Mouse (Mus musculus) left cerebral cortex, adult 2 months (tissue): ENCODE measurements around the gene Cd160. TPM values are rescaled to one million over a fixed set of nuclear protein-coding genes. Genes with fewer than 3 reads are reported as not detected.

Experiments
- DNase-seq, 2 experiments: peaks; one replicate each; pipeline ENCODE4 v3.0.0; 2021 to 2022; ENCODE audit warnings: low spot score in 2 of 2, mixed read lengths in 1 of 2; ENCODE audit errors: extremely low spot score in 1 of 2
- H3K27ac ChIP-seq: fragments of 200-600 bp; 2 replicates; pipeline ENCODE4 v1.8.1; 2022
- H3K4me3 ChIP-seq: fragments of 200-600 bp; 2 replicates; pipeline ENCODE4 v1.8.1; 2022
- CTCF ChIP-seq: fragments of 200-600 bp; IDR thresholded peaks from 2 replicates; pipeline ENCODE4 v1.8.1; 2022; ENCODE audit warnings: antibody characterized with exemption, mild to moderate bottlenecking, moderate library complexity
- intact Hi-C: fragments of 180-260 bp; cut with DNase I; formaldehyde crosslinking; loops from one replicate; pipeline ENCODE4 v1.15.1; 2025
- total RNA-seq, 2 experiments: library from RNA; stranded (reverse); gene quantifications; 2 replicates each; pipeline ENCODE4 v1.2.3; 2021

Cd160 gene
- total RNA-seq, 2 experiments from 2014 or later, result not detected

DNA sequence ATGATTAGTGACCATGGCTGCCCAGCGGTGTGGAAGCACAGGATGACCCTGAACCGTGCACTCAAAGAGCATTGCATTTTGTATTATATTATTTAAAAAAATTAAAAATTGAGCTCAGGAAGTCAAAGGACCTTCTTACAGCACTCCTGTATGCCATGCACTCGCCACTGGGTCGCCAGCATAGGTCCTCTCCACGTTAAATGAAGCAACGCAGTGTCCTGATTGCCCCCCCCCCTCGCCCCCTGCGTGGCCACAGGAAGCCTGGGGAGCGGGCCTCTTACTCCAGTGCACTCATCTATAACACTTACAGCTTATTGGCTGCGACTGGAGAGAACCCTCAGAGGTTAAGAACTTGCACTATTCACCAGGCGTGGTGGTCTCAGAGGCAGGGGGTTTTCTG, 3.9 kb downstream of the Cd160 start:
- no peak for TF ChIP-seq CTCF
- intact Hi-C loops, result no loop called here
- no peak overlapping the region for H3K4me3 ChIP-seq

GRCm38 (mm10) chr3:96824614-96825013, 4.5 kb downstream of the Cd160 start:
- TF ChIP-seq CTCF, result no peak
- H3K27ac ChIP-seq, result no peak overlapping the region
- intact Hi-C loops, result no loop called here

More for the DNA sequence above, 3.9 kb downstream of the Cd160 start:
- no peak for DNase-seq
- H3K27ac ChIP-seq, result no peak overlapping the region

DNA sequence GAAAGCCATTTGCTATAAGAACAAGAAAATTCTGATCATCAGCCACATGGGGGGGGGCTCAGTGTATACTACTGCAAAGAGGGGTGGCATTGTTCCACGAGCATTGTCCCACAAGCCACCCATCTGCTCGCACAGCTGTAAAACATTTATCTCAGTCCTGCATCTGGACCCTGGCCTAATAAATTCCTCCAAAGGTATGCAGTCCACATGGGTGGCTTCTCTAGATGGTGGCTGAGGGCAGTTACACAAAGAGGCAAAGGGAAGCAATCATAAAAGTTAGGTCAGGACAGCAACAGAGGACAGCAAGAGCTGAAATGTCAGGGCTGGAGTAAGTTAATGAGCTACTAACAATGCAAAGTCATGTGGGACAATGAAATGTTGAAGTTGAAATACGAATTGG, 5.5 kb downstream of the Cd160 start:
- no peak for DNase-seq
- Histone ChIP-seq H3K27ac (no peak overlapping the region), H3K4me3 (no peak overlapping the region)
- intact Hi-C loops, result no loop called here
- no peak for TF ChIP-seq CTCF

More at GRCm38 (mm10) chr3:96824614-96825013, 4.5 kb downstream of the Cd160 start:
- no peak overlapping the region for H3K4me3 ChIP-seq
- DNase-seq, result no peak

GRCm38 (mm10) chr3:96821581-96821980, 7.6 kb downstream of the Cd160 start:
- no peak for TF ChIP-seq CTCF
- intact Hi-C loops, result no loop called here

DNA sequence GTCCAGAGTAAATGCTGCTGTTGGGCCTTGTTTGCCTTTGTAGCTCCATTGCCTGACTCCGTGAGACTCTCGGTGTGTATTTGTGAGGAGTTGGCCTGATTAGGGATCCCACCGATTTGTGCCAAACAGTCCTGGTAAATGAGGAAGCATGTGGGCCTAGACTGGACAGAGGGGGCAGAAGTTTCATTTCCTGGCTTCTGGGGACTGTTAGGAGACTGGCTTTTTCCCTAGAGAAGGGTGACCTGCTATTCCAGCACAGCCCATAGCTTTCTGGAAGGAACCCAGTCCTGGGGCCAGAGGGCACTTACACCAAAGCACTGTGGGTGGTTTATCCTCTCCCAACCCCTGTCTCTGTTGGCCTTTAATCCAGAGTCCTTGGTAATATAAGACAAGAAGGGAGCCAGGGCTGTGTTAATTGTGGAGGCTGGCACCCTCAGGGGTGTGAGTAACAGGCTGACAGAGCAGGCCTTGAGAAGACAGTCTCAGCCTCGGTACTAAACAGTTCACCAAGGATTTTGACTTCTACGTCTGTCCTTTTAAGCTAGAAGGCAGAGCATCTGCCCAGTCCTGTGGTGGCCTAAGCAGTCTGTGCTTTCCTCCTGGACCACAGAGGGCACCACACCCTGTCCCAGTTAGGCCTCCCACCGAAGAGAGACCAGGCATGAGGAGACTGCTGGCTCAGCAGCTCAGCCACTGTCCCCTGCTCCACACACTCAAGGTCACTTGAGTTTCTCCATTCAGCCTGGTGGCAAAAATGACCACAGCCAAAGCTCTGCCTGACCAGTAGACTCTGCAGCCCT, 8.8 kb downstream of the Cd160 start:
- DNase-seq, result no peak
- intact Hi-C loops, result no loop called here
- Histone ChIP-seq H3K4me3 (no peak overlapping the region), H3K27ac (no peak overlapping the region)
- TF ChIP-seq CTCF, result no peak

More at GRCm38 (mm10) chr3:96821581-96821980, 7.6 kb downstream of the Cd160 start:
- no peak for DNase-seq
- H3K27ac ChIP-seq, result no peak overlapping the region
- no peak overlapping the region for H3K4me3 ChIP-seq

- no peak for DNase-seq
- Histone ChIP-seq H3K4me3 (no peak overlapping the region), H3K27ac (no peak overlapping the region)
- no peak for TF ChIP-seq CTCF
- intact Hi-C loops, result no loop called here
Measured at GRCm38 (mm10) chr3:96814342-96814741, 14.8 kb downstream of the Cd160 start.

DNA sequence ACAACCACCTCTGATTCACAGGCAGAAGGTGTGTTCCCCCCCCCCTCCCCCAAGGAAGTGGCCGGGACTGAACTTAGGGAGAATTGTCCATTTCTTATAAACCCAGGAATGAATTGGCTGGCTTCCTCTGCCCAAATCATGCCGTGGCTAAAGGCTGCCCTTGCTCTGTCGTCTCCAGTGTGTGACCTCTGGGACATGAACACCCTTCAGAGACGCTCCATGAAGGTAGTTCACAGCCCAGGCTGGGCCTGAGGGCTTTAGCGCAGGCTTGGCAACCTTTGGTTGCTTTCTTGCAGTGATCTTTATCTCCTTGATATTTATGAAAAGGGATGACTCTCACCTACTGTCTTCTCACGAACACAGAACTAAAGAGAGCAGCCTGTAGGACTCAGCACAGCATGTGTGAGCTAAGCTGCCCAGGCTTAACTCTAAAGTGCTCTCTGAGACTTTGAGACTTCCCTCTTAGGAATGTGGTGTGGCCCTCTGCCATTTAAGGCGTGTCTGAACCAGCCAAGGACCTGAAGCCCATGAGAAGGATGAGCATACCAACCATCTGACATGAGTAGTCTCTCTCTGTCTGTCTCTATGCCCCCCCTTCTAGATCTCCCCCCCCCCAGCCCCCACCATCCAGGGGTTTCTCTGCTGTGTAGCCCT, 15.4 kb downstream of the Cd160 start:
- DNase-seq, result no peak
- intact Hi-C loops, result no loop called here
- Histone ChIP-seq H3K4me3 (no peak overlapping the region), H3K27ac (no peak overlapping the region)
- TF ChIP-seq CTCF, result no peak

DNA sequence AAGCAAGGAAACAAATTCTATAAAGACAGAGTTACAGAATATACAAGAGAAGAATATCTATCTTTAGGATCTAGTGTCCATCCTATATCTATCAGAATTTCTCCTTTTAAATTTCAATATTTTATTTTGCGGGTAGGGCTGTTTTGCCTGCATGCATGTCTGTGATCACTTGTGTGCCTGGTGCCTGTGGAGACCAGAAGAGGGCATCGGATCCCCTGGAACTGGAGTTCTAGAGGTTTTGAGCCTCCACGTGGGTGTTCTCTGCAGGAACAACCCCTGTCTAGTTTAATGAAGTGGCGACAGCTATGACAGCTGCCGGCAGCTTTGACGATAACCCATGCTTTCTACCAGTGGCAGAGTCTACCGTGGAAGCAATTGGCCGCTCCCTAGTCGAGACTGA, 16.0 kb downstream of the Cd160 start:
- peak in 1 of 2 experiments; percentile 14 for DNase-seq
- H3K27ac ChIP-seq, result no peak overlapping the region
- intact Hi-C loops, result no loop called here
- TF ChIP-seq CTCF, result no peak
- H3K4me3 ChIP-seq, result peak overlapping the region; percentile 21; the same call in 1 of the 2 replicates

GRCm38 (mm10) chr3:96812395-96813091, 16.6 kb downstream of the Cd160 start:
- peak overlapping the region; percentile 21; the same call in 1 of the 2 replicates for H3K4me3 ChIP-seq
- intact Hi-C loops, result no loop called here
- peak; percentile 66 to 79 for DNase-seq
- H3K27ac ChIP-seq, result no peak overlapping the region
- peak; percentile 78 for TF ChIP-seq CTCF

DNA sequence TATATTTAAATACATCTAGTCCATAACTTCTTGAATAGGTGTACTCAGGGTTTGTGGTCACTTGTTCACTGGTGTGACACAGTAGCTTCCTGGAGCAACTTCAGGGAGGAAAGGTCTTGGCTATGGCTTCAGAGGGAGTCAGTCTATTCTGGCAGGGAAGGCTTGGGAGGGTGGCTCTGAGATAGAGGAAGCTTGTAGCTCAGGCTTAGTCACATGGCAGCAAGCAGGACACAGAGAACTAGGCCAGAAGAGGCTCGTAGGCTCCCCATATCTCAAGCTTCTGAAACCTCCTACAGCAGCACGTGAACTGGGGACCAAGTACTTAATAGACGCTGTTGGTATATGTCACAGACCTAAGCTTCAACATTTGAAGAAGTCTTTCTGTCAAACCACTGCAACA, 17.9 kb downstream of the Cd160 start:
- DNase-seq, result no peak
- no peak overlapping the region for H3K27ac ChIP-seq
- intact Hi-C loops, result no loop called here
- H3K4me3 ChIP-seq, result no peak overlapping the region
- no peak for TF ChIP-seq CTCF

GRCm38 (mm10) chr3:96808651-96809050, 20.5 kb downstream of the Cd160 start:
- no peak for TF ChIP-seq CTCF
- intact Hi-C loops, result no loop called here

DNA sequence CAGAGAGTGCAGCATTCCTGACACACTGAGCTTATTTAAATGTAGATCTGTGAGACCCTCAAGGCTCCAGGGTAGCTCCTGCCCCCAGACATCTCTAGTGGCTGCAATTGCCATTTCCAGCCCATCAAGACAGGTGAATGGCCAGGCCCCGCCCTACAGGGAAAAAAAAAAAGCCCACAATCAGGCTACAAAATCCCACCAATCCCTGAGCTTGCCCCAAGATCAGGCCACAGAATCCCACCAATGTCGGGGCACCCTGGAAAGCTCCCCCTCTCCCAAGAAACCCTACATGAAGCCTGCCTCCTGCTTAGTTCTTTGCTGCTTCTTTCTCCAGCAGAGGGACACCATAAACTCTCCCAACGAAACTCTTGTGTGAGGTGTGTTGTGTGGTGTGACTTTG, 21.0 kb downstream of the Cd160 start:
- intact Hi-C loops, result no loop called here
- Histone ChIP-seq H3K4me3 (no peak overlapping the region), H3K27ac (no peak overlapping the region)
- TF ChIP-seq CTCF, result no peak
- no peak for DNase-seq

More at GRCm38 (mm10) chr3:96808651-96809050, 20.5 kb downstream of the Cd160 start:
- no peak overlapping the region for H3K4me3 ChIP-seq
- no peak overlapping the region for H3K27ac ChIP-seq
- DNase-seq, result no peak
